Mouse (Mus musculus) limb, embryonic 14.5 days (tissue): ENCODE results near the gene Nppc. TPM values are rescaled to one million over a fixed set of nuclear protein-coding genes. Genes with fewer than 3 reads are reported as not detected.

Experiments used
- ATAC-seq: fragments of 200-750 bp; cut with Nextera tagmentation; 2 replicates; pipeline ENCODE4 v1.8.0; 2017; ENCODE audit warnings: low read depth, moderate number of reproducible peaks, moderate TSS enrichment; ENCODE audit not compliant: low FRiP score
- DNase-seq: peaks from one replicate; pipeline ENCODE4 v3.0.0-alpha.2; 2015; ENCODE audit warnings: low spot score
- H3K27ac ChIP-seq: fragments of 300-500 bp; sonication (generic); replicated peaks from 2 replicates; pipeline ENCODE4 v1.5.1; 2014; ENCODE audit warnings: low read depth, mild to moderate bottlenecking, low read length, moderate library complexity, mixed read lengths
- H3K27me3 ChIP-seq: fragments of 300-500 bp; sonication (generic); 2 replicates; pipeline ENCODE4 v1.6.1; 2014; ENCODE audit warnings: low read length, mixed read lengths; ENCODE audit not compliant: control insufficient read depth, insufficient read depth
- H3K36me3 ChIP-seq: fragments of 300-500 bp; sonication (generic); 2 replicates; pipeline ENCODE4 v1.6.1; 2014; ENCODE audit warnings: mild to moderate bottlenecking, low read length, moderate library complexity, mixed read lengths; ENCODE audit not compliant: control insufficient read depth, insufficient read depth
- H3K4me1 ChIP-seq: fragments of 300-500 bp; sonication (generic); 2 replicates; pipeline ENCODE4 v1.6.1; 2014; ENCODE audit warnings: antibody characterized with exemption, low read length, mixed read lengths; ENCODE audit not compliant: control insufficient read depth, insufficient read depth
- H3K4me2 ChIP-seq: fragments of 300-500 bp; sonication (generic); replicated peaks from 2 replicates; pipeline ENCODE4 v1.6.1; 2014; ENCODE audit warnings: low read depth, mild to moderate bottlenecking, low read length, moderate library complexity; ENCODE audit not compliant: severe bottlenecking
- H3K4me3 ChIP-seq: fragments of 300-500 bp; sonication (generic); replicated peaks from 2 replicates; pipeline ENCODE4 v1.5.1; 2014; ENCODE audit warnings: low read length
- H3K9ac ChIP-seq: fragments of 300-500 bp; sonication (generic); 2 replicates; pipeline ENCODE4 v1.6.1; 2014; ENCODE audit warnings: mild to moderate bottlenecking, low read depth, low read length, moderate library complexity; ENCODE audit not compliant: severe bottlenecking
- H3K9me3 ChIP-seq: fragments of 300-500 bp; sonication (generic); 2 replicates; pipeline ENCODE4 v1.6.1; 2016; ENCODE audit warnings: low read length; ENCODE audit not compliant: control insufficient read depth
- POLR2A ChIP-seq: fragments of 200-500 bp; IDR thresholded peaks from 2 replicates; pipeline ENCODE4 v1.8.0; 2012; ENCODE audit warnings: inconsistent platforms, mild to moderate bottlenecking, moderate library complexity, borderline replicate concordance; ENCODE audit not compliant: insufficient read depth, insufficient read length; ENCODE audit errors: extremely low read depth
- WGBS: fragments of 180-500 bp; shearing (Covaris S2); extraction: QIAGEN DNeasy Blood & Tissue Kit; methylation state at CpG from one replicate; pipeline ENCODE4 v1.1.7; 2014; 5-methylcytosine and 5-hydroxymethylcytosine counted together
- polyA plus RNA-seq, 2 experiments: library from polyadenylated mRNA; depleted of rRNA in 1 of 2; stranded (reverse) in 1 of 2; unstranded in 1 of 2; fragments of >200 nt; fragmentation: Nextera tagmentation in 1 of 2; extraction: Ambion mirVana in 1 of 2; gene quantifications; 2 replicates each; pipeline versions ENCODE4 v1.2.1 to v1.2.3; 2012 to 2014

The Nppc gene
- polyA plus RNA-seq, 2 experiments = 6.1 to 6.4 TPM

DNA sequence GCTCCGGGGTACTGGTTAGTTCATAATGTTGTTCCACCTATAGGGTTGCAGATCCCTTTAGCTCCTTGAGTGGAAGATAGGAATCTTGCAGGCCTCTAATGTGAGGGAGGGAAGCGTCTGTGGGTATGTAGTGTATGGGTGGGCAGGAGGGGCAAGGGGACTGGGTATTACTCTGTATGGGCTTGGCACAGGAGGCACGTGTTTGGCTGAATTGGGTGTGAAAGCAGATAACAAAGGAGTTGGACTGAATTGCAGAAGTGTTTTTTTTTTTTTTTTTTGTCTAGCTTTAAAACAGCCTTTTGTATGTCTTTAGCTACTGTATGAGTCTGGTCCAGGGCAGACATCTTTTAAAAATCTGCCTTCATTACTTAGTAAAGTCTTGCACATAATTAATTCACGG is 39.2 kb upstream of the Nppc start:
- DNase-seq (no peak), ATAC-seq (no peak)
- no peak for TF ChIP-seq POLR2A
- Histone ChIP-seq H3K4me1 (no peaks in the 10 kb centered on the region), H3K4me3 (no peak overlapping the region), H3K9me3 (no peaks in the 10 kb centered on the region), H3K36me3 (no peaks in the 10 kb centered on the region), H3K9ac (no peak overlapping the region), H3K27ac (no peak overlapping the region), H3K27me3 (no peaks in the 10 kb centered on the region), H3K4me2 (no peak overlapping the region)
- 81% methylated on average over 4 of the region's 4 CpGs for WGBS

DNA sequence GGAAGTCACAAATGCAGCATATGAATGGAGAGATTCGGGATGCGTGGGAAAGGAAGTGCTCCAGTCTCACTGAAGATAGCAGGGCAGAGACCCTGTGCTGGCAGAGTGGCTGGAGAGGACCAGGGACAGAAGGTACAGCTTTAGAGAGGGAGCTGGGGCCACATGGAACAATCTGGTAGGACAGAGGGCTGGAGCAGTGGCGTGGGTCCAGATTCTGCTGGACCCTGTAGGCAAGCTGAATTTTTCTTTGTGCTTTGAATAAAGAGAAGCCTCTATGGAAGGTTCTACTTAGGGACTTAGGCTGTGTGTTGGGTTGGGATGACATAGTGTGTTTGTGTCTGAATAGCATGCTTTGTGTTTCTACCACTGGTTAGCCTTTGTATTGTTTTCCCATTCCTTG is 35.1 kb upstream of the Nppc start:
- no peak for DNase-seq
- no peak for ATAC-seq
- WGBS = 95% methylated on average over 3 of the region's 3 CpGs
- Histone ChIP-seq H3K9ac (no peak overlapping the region), H3K9me3 (no peaks in the 10 kb centered on the region), H3K36me3 (no peaks in the 10 kb centered on the region), H3K4me3 (no peak overlapping the region), H3K4me1 (0 out of 2 replicates have a peak, but pooled peaks cover 3% of the 10 kb centered on the region), H3K27ac (no peak overlapping the region), H3K27me3 (no peaks in the 10 kb centered on the region), H3K4me2 (no peak overlapping the region)
- no peak for TF ChIP-seq POLR2A

DNA sequence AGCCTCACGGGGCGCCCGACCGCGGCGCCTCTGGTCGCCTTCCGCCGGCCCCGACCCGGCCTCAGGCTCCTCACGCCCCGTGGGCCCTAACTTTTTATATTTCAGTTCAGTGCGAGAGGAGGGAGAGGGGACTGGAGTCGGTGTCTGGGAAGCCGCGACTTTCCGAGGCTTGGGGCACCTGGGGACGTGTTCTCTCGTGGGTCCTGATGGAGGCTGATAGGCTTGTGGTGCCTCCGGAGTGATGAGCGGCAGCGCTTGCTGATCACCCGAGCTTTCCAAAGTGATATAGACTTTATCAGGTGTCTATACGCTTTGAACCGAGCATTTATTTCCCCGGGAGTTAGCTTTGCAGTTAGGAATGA is 33.6 kb upstream of the Nppc start:
- Histone ChIP-seq H3K36me3 (no peaks in the 10 kb centered on the region), H3K9ac (peak overlapping the region; percentile 92), H3K4me2 (peak overlapping the region; percentile 62), H3K4me3 (peak overlapping the region; percentile 83), H3K27ac (peak overlapping the region; percentile 80), H3K27me3 (no peaks in the 10 kb centered on the region), H3K9me3 (no peaks in the 10 kb centered on the region), H3K4me1 (0 out of 2 replicates have a peak, but pooled peaks cover 3% of the 10 kb centered on the region)
- DNase-seq = no peak
- no peak for TF ChIP-seq POLR2A
- ATAC-seq = no peak
- 1% methylated on average over 27 of the region's 27 CpGs for WGBS

DNA sequence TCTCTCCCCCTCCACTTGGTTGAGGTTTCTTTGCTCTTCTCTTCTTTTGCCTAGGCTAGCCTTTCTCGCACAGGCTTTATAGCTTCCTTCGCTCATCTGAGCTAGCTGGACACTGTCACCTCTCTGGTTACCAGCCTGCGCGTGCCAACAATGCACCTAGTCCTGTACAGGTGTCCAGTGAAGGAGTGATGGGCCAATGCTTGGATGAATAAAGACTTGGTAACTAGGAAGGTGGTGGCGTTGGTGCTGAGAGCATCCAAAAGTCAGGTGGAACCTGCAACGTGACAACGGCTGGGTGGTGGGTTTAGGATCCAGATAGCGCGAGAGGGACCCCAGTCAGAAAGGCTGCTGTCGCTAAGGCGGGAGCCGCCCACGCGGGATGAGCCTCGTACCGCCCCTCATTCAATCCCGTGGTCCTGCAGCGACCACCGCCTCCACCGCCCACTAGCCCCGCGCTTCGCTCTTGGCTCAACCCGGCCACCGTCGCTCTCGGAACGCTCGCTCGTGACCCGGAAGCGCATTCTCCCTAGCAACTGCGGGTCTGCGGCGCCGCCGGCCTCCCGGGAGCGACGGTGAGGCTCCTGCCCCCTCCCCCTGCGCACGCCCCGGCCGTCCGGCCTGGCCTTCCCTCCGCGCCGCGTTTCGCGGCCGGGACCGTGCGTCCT is 33.1 kb upstream of the Nppc start, which contains the start of gene Dis3l2:
Dis3l2 (plus strand) TSS at position 509 of the 665 bp plus-strand sequence.
- Histone ChIP-seq H3K9me3 (no peaks in the 10 kb centered on the region), H3K4me2 (peak within 1 kb of the TSS; percentile 62), H3K9ac (peak within 1 kb of the TSS; percentile 92), H3K27me3 (no peaks in the 10 kb centered on the region), H3K4me3 (peak within 1 kb of the TSS; percentile 83), H3K4me1 (0 out of 2 replicates have a peak, but pooled peaks cover 3% of the 10 kb centered on the region), H3K36me3 (no peaks in the 10 kb centered on the region), H3K27ac (peak within 1 kb of the TSS; percentile 80)
- DNase-seq (peak; percentile 76), ATAC-seq (peak; percentile 94)
- TF ChIP-seq POLR2A = no peak
- 3% methylated on average over 49 of the region's 54 CpGs for WGBS

DNA sequence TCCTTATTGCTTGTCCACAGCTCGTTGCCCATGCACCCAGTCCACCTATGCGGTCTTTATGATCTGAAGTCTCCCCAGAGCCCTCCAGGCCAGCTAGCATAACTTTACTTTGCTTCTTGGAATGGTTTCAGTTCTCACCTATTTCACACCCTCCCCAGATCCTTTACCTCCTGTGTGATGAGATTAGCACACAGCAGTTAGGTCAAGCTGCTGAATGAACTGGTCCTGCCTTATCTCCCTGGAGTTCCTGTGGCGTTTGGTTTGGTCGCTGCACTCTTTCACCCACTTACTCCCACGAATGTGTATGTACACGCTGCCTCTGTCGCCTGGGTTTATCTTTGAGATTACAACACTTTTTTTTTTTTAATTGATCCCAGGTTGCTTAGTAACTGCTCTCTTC is 30.0 kb upstream of the Nppc start:
- Histone ChIP-seq H3K9me3 (no peaks in the 10 kb centered on the region), H3K4me1 (0 out of 2 replicates have a peak, but pooled peaks cover 3% of the 10 kb centered on the region), H3K4me2 (no peak overlapping the region), H3K9ac (no peak overlapping the region), H3K36me3 (no peaks in the 10 kb centered on the region), H3K4me3 (no peak overlapping the region), H3K27me3 (no peaks in the 10 kb centered on the region), H3K27ac (no peak overlapping the region)
- no peak for ATAC-seq
- TF ChIP-seq POLR2A = no peak
- DNase-seq = no peak
- 68% methylated on average over 7 of the region's 7 CpGs for WGBS
